Mouse (Mus musculus) liver (tissue): ENCODE measurements around the gene Hcar1.
A peak's percentile ranks its signal among the peaks of the same experiment; 100 is the strongest.

Experiments used
- DNase-seq: peaks from one replicate; pipeline ENCODE4 v3.0.0-alpha.2; 2020; ENCODE audit warnings: mixed read lengths

Hcar1 gene

GRCm38 (mm10) chr5:123862374-123863350, 17.2 kb downstream of the Hcar1 start:
- DNase-seq: no peak

DNA sequence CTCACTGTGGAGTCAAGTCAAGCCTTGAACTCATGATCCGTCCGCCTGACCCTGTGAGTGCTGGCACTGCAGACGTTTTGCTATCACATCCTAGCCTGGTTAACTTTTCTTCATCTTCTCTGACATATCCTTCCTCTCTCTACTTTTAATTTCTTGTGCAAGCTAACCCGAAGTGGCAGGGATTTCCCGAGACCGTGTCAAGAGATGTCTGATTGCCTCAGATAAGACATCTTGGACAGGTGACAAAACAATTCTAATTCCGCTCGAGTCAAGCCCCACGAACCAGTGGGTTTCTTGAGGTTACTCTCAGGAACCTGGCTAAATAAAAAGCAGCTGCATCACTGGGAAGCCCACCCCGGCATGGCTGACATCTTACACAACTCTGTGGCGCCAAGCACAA, 21.0 kb downstream of the Hcar1 start:
- DNase-seq: no peak

DNA sequence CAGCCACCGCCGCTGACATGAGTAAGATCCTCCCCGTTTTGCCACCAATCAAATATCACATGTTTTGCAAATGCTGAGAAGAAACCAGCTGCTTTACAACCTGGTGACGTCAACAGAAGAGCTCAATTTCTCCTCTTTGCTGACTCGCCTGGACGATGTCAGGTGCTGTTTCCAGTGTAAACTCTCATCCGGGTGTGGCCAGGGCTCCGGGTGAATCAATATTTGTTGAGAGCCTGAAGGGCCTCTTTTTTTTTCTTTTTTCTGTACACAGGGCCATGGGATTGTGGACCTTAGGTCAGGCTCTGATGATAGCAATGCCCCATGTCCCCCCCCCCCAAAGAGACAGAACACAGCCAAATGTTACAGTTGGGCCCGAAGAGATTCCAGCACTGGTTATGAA, 25.3 kb downstream of the Hcar1 start:
- DNase-seq: peak; percentile 40

GRCm38 (mm10) chr5:123853877-123854504, 25.8 kb downstream of the Hcar1 start:
- no peak for DNase-seq

DNA sequence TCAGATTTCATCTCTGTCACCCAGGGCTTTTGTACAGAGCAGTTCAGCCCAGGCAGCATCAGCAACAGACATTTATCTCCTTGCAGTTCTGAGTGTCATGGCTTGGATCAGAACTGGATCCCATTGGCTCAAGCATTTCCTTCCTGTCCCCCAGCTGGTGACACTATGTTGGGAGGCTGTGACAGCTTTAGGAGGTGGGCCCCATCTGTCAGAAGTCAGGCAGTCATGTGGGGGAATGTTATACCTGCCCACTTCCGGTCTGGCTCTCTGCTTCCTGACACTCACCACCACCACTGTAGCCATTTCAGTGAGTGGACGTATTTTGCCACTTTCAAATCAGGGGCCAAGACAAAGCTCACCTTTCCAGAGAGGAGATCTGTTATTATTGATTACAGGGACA, 28.4 kb downstream of the Hcar1 start:
- DNase-seq: no peak

GRCm38 (mm10) chr5:123844316-123844715, 35.5 kb downstream of the Hcar1 start:
- DNase-seq: no peak

GRCm38 (mm10) chr5:123843816-123844215, 36.0 kb downstream of the Hcar1 start:
- DNase-seq: no peak

DNA sequence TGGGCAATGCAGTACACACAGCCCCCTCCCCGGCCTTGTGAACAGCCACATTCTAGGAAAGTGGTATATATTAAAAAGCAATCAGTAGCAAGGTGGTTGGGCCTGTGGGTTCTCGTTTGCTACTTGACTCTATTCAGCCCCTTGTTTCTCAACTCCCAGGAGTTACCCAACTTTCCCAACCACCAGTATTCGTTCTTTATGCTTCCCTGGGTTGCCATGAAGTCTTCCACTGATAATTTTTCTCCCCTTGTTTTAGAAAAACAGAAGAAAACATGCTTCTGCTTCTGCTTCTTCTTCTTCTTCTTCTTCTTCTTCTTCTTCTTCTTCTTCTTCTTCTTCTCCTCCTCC, 36.9 kb downstream of the Hcar1 start:
- DNase-seq: no peak

- DNase-seq: no peak
Observed at GRCm38 (mm10) chr5:123842221-123842934, 37.4 kb downstream of the Hcar1 start.

DNA sequence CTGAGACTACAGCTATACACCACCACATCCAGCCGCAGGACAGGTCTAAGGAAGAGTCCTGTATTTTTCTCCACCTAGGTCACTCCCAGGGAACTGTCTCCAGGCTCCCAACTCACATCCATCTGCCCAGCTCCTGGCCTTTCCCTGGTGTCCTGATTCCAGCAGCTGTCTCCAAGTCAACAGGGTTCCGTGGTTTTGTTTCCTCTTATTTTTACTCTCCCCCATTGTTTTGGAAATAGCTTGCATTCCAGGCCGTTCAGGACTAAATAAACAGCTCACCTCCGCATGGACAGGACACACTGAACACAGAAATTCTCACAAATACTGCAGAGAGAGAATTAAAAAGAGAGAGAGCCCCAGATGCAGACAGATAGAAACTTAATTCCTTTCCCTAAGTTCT, 42.4 kb downstream of the Hcar1 start:
- DNase-seq: no peak

DNA sequence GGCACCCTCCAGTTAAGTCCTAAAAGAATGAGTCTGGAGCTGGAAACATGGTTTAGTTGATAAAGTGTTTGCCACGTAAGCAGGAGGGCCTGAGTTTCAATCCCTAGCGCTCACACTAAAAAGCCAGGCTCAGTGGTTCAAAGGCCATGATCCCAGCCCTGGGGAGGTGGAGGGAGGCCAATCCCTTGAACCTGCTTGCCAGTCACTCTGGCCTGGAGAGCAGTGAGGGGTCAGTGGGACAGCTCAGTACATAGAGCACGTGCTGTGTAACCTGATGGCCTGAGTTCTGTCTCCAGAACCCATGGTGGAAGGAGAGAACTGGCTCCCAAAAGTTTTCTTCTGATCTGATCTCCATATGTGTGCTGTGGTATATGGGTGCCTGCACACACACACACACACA, 45.0 kb downstream of the Hcar1 start:
- DNase-seq: peak; percentile 13

DNA sequence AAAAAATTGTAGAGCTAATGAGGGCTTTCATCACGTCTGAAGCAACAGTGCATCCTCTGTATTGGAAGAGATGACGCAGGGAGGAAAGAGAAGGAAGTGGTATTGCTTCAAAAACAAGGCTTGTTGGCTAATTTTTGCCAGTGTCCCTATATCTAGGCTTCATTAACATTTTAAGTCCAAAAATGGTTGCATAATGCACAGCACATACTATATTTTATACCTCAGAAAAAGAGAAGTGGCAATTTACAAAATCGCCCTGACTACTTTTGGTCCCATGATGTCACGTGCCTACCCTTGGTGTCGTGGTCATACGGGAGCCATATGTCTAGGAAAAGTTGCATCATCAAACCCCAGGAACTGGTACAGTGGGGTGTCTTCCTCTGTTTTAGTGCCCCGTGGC, 47.5 kb downstream of the Hcar1 start:
- DNase-seq: no peak

DNA sequence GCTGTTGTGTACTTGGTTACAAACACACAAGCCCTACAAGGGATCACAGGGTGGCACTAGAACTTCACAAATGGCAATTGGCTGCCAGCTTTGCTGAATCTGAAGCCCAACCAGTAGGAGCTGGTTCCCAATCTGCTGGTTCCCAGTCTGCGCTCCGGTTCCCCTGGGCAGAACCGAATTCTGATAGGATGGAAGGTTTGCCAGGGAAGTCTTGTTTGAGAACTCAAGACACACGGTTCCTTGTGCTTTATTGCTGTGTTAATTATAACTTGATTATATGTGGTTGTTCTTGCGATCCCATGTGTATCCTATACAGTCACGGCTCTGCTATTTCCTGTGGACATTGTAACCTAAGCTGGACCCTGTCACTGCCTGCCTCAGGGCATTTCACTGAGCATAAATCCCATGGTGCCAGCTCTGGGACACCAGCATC, 52.1 kb downstream of the Hcar1 start:
- no peak for DNase-seq
